Mouse (Mus musculus): ENCODE data around the gene Ripor1. TPM values are rescaled to one million over a fixed set of nuclear protein-coding genes. Genes with fewer than 3 reads are reported as not detected.
A peak's percentile ranks its signal among the peaks of the same experiment; 100 is the strongest.

Ripor1 gene
- polyA plus RNA-seq, 1 experiment from 2014 or later: 21.7 TPM

GRCm38 (mm10) chr8:105636963-105637510 lies 32.0 kb downstream of the Ripor1 start, which contains the start of gene Agrp:
Gene Agrp (minus strand): TSS chr8:105637393.
- H3K9me3 ChIP-seq (replicated peaks): no peaks in the 10 kb centered on the region
- H3K9ac ChIP-seq: peak within 1 kb of the TSS; percentile 99
- under 1% methylated on average over 50 of the region's 63 CpGs for WGBS
- peak within 1 kb of the TSS; percentile 97 for H3K4me2 ChIP-seq (replicated peaks)
- peaks cover 27% of the 10 kb centered on the region for H3K4me1 ChIP-seq
- no peaks in the 10 kb centered on the region for H3K27me3 ChIP-seq
- no peaks in the 10 kb centered on the region for H3K36me3 ChIP-seq
- ATAC-seq (ENCODE audit: low FRiP score): peak; percentile 64
- H3K4me3 ChIP-seq: peak within 1 kb of the TSS; percentile 89
- H3K27ac ChIP-seq: peak within 1 kb of the TSS; percentile 100

GRCm38 (mm10) chr8:105637601-105638041 lies 32.6 kb downstream of the Ripor1 start:
- no peak for ATAC-seq (ENCODE audit: low FRiP score)
- Histone ChIP-seq H3K9ac (peak overlapping the region; percentile 99), H3K4me1 (peaks cover 28% of the 10 kb centered on the region)

GRCm38 (mm10) chr8:105638510-105638909 lies 33.5 kb downstream of the Ripor1 start:
- peaks cover 28% of the 10 kb centered on the region for H3K4me1 ChIP-seq
- no peak overlapping the region; the same call in 1 of the 2 replicates for H3K9ac ChIP-seq
- no peaks in the 10 kb centered on the region for H3K9me3 ChIP-seq (replicated peaks)
- H3K4me3 ChIP-seq: peak overlapping the region; percentile 89
- WGBS: 91% methylated on average over 4 of the region's 4 CpGs
- H3K27ac ChIP-seq: 0 out of 2 replicates have a peak overlapping the region, but pooled peaks have one; percentile 7
- peak overlapping the region; percentile 97 for H3K4me2 ChIP-seq (replicated peaks)
- H3K36me3 ChIP-seq: 0 out of 2 replicates have a peak, but pooled peaks cover 2% of the 10 kb centered on the region
- no peaks in the 10 kb centered on the region for H3K27me3 ChIP-seq
- ATAC-seq (ENCODE audit: low FRiP score): no peak

More at GRCm38 (mm10) chr8:105637601-105638041, 32.6 kb downstream of the Ripor1 start:
- H3K4me3 ChIP-seq: peak overlapping the region; percentile 89
- H3K4me2 ChIP-seq (replicated peaks): peak overlapping the region; percentile 97
- 1% methylated on average over 11 of the region's 11 CpGs for WGBS
- no peaks in the 10 kb centered on the region for H3K9me3 ChIP-seq (replicated peaks)
- H3K27me3 ChIP-seq: no peaks in the 10 kb centered on the region
- H3K36me3 ChIP-seq: no peaks in the 10 kb centered on the region
- peak overlapping the region; percentile 100 for H3K27ac ChIP-seq

- Histone ChIP-seq H3K9ac (no peak overlapping the region), H3K9me3 (replicated peaks) (no peaks in the 10 kb centered on the region), H3K27ac (no peak overlapping the region), H3K36me3 (peaks cover 11% of the 10 kb centered on the region), H3K4me1 (peaks cover 28% of the 10 kb centered on the region), H3K4me3 (no peak overlapping the region), H3K4me2 (replicated peaks) (no peak overlapping the region), H3K27me3 (no peaks in the 10 kb centered on the region)
- no peak for ATAC-seq (ENCODE audit: low FRiP score)
- WGBS: 95% methylated on average over 1 of the region's 1 CpGs
Observed at GRCm38 (mm10) chr8:105639835-105640234, 34.8 kb downstream of the Ripor1 start.

- no peak for ATAC-seq (ENCODE audit: low FRiP score)
- H3K4me1 ChIP-seq: peaks cover 23% of the 10 kb centered on the region
- no peak overlapping the region for H3K27ac ChIP-seq
- H3K36me3 ChIP-seq: peaks cover 17% of the 10 kb centered on the region
- no peak overlapping the region for H3K4me2 ChIP-seq (replicated peaks)
- 80% methylated on average over 2 of the region's 2 CpGs for WGBS
- no peaks in the 10 kb centered on the region for H3K27me3 ChIP-seq
- H3K4me3 ChIP-seq: no peak overlapping the region
- no peaks in the 10 kb centered on the region for H3K9me3 ChIP-seq (replicated peaks)
- H3K9ac ChIP-seq: no peak overlapping the region
Observed at GRCm38 (mm10) chr8:105640511-105640910, 35.5 kb downstream of the Ripor1 start.

- ATAC-seq (ENCODE audit: low FRiP score): no peak
- Histone ChIP-seq H3K4me1 (0 out of 2 replicates have a peak, but pooled peaks cover 2% of the 10 kb centered on the region), H3K27me3 (no peaks in the 10 kb centered on the region), H3K4me2 (replicated peaks) (no peak overlapping the region), H3K9ac (no peak overlapping the region), H3K9me3 (replicated peaks) (no peaks in the 10 kb centered on the region), H3K27ac (no peak overlapping the region), H3K36me3 (peaks cover 41% of the 10 kb centered on the region), H3K4me3 (no peak overlapping the region)
- WGBS: 100% methylated on average over 1 of the region's 1 CpGs
Observed at GRCm38 (mm10) chr8:105645205-105645604, 40.1 kb downstream of the Ripor1 start.

- Histone ChIP-seq H3K4me2 (replicated peaks) (no peak overlapping the region), H3K36me3 (peaks cover 47% of the 10 kb centered on the region), H3K27me3 (no peaks in the 10 kb centered on the region), H3K9me3 (replicated peaks) (no peaks in the 10 kb centered on the region), H3K9ac (no peak overlapping the region), H3K4me1 (no peaks in the 10 kb centered on the region), H3K4me3 (no peak overlapping the region), H3K27ac (no peak overlapping the region)
- no peak for ATAC-seq (ENCODE audit: low FRiP score)
- 100% methylated on average over 1 of the region's 1 CpGs for WGBS
Observed at GRCm38 (mm10) chr8:105648929-105649328, 43.9 kb downstream of the Ripor1 start.

- H3K4me2 ChIP-seq (replicated peaks): no peak overlapping the region
- H3K27me3 ChIP-seq: no peaks in the 10 kb centered on the region
- H3K36me3 ChIP-seq: peaks cover 15% of the 10 kb centered on the region
- ATAC-seq (ENCODE audit: low FRiP score): no peak
- peaks cover 2% of the 10 kb centered on the region; the same call in 1 of the 2 replicates for H3K4me1 ChIP-seq
- no peak overlapping the region for H3K9ac ChIP-seq
- H3K27ac ChIP-seq: no peak overlapping the region
- H3K4me3 ChIP-seq: no peak overlapping the region
- H3K9me3 ChIP-seq (replicated peaks): no peaks in the 10 kb centered on the region
Observed at GRCm38 (mm10) chr8:105657641-105658040, 52.6 kb downstream of the Ripor1 start.

- Histone ChIP-seq H3K4me1 (peaks cover 2% of the 10 kb centered on the region; the same call in 1 of the 2 replicates), H3K4me2 (replicated peaks) (no peak overlapping the region), H3K9ac (no peak overlapping the region), H3K27ac (no peak overlapping the region), H3K9me3 (replicated peaks) (no peaks in the 10 kb centered on the region), H3K27me3 (no peaks in the 10 kb centered on the region), H3K36me3 (peaks cover 31% of the 10 kb centered on the region), H3K4me3 (no peak overlapping the region)
- WGBS: 85% methylated on average over 3 of the region's 3 CpGs
- no peak for ATAC-seq (ENCODE audit: low FRiP score)
Observed at GRCm38 (mm10) chr8:105661167-105661566, 56.1 kb downstream of the Ripor1 start.

MicroRNAs within 50 kb of the gene (microRNA counts, 519-probe panel; counts per million panel counts)
- microRNA mmu-miR-1966: 3,178 counts per million, percentile 71 among the panel's probes with 10 or more counts

Small RNA genes within 50 kb of the gene (microRNA-seq; reads per million reads assigned to microRNA genes)
- not detected for gene Mir1966

Other genes with a start within 250 kb of the Ripor1 start
- gene Plekhg4, start 232.0 kb upstream of the Ripor1 start, polyA plus RNA-seq (2016; fragmentation: Nextera tagmentation; extraction: Ambion mirVana): 0.59 and 0.93 TPM in 2 replicates
- 0.08 TPM in 1 of 2 replicates, not detected in the other for gene Kctd19, start 191.8 kb upstream of the Ripor1 start, polyA plus RNA-seq (2016; fragmentation: Nextera tagmentation; extraction: Ambion mirVana)
- 2.1 and 3.1 TPM in 2 replicates for gene Lrrc36, start 191.7 kb upstream of the Ripor1 start, polyA plus RNA-seq (2016; fragmentation: Nextera tagmentation; extraction: Ambion mirVana)
- gene Tppp3, start 133.7 kb upstream of the Ripor1 start, polyA plus RNA-seq (2016; fragmentation: Nextera tagmentation; extraction: Ambion mirVana): 162 and 186 TPM in 2 replicates
- gene Zdhhc1, start 108.4 kb upstream of the Ripor1 start, polyA plus RNA-seq (2016; fragmentation: Nextera tagmentation; extraction: Ambion mirVana): 35.8 and 36.1 TPM in 2 replicates
- gene Hsd11b2, start 86.5 kb upstream of the Ripor1 start, polyA plus RNA-seq (2016; fragmentation: Nextera tagmentation; extraction: Ambion mirVana): 24.2 and 24.7 TPM in 2 replicates
- gene Atp6v0d1, start 39.2 kb upstream of the Ripor1 start, polyA plus RNA-seq (2016; fragmentation: Nextera tagmentation; extraction: Ambion mirVana): 117 and 127 TPM in 2 replicates
- 132 and 139 TPM in 2 replicates for gene Ctcf, start 31.3 kb downstream of the Ripor1 start, polyA plus RNA-seq (2016; fragmentation: Nextera tagmentation; extraction: Ambion mirVana)
- gene Agrp, start 32.1 kb downstream of the Ripor1 start, polyA plus RNA-seq (2016; fragmentation: Nextera tagmentation; extraction: Ambion mirVana): 1.3 TPM in 2 replicates
- 9.7 and 11.8 TPM in 2 replicates for gene Carmil2, start 81.0 kb downstream of the Ripor1 start, polyA plus RNA-seq (2016; fragmentation: Nextera tagmentation; extraction: Ambion mirVana)
- gene Acd, start 95.8 kb downstream of the Ripor1 start, polyA plus RNA-seq (2016; fragmentation: Nextera tagmentation; extraction: Ambion mirVana): 79.1 and 88.0 TPM in 2 replicates
- 29.5 and 29.7 TPM in 2 replicates for gene Pard6a, start 95.9 kb downstream of the Ripor1 start, polyA plus RNA-seq (2016; fragmentation: Nextera tagmentation; extraction: Ambion mirVana)
- gene 4933405L10Rik, start 102.4 kb downstream of the Ripor1 start, polyA plus RNA-seq (2016; fragmentation: Nextera tagmentation; extraction: Ambion mirVana): 0.39 TPM in 1 of 2 replicates, not detected in the other
- gene Enkd1, start 103.0 kb downstream of the Ripor1 start, polyA plus RNA-seq (2016; fragmentation: Nextera tagmentation; extraction: Ambion mirVana): 22.4 and 23.6 TPM in 2 replicates
- 63.8 and 68.1 TPM in 2 replicates for gene Gfod2, start 153.4 kb downstream of the Ripor1 start, polyA plus RNA-seq (2016; fragmentation: Nextera tagmentation; extraction: Ambion mirVana)
- 12.8 and 14.6 TPM in 2 replicates for gene Ranbp10, start 222.1 kb downstream of the Ripor1 start, polyA plus RNA-seq (2016; fragmentation: Nextera tagmentation; extraction: Ambion mirVana)
- gene Tsnaxip1, start 222.5 kb downstream of the Ripor1 start, polyA plus RNA-seq (2016; fragmentation: Nextera tagmentation; extraction: Ambion mirVana): 0.84 and 1.5 TPM in 2 replicates
- 63.8 and 64.5 TPM in 2 replicates for gene Cenpt, start 248.0 kb downstream of the Ripor1 start, polyA plus RNA-seq (2016; fragmentation: Nextera tagmentation; extraction: Ambion mirVana)
- 74.3 and 77.8 TPM in 2 replicates for gene Thap11, start 249.9 kb downstream of the Ripor1 start, polyA plus RNA-seq (2016; fragmentation: Nextera tagmentation; extraction: Ambion mirVana)